ENCODE assay signal across 10 mouse cellular contexts in the genomic region with DNA sequence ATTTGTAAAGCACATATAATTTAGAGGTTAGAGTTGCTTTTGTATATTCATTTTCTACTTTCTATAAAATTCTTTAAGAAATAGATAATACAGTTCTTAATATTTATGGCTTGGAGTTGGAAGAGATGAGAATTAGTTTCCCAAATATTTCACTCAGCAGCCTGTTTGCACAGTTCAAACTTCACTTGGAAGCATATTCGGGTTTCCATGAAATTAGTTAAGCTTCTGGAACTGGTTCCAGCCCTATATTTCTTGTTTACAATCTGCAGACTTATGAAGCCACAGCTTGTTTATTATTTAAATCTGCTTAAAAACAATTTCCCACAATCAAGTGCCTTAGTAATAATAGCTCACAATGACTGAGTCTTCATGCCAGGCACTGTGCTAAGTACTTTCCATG. TPM values are rescaled to one million over a fixed set of nuclear protein-coding genes. Genes with fewer than 3 reads are reported as not detected.
DNase-seq lines count a peak whose midpoint lies in the region; ATAC-seq and TF ChIP-seq lines count a peak whose summit lies in the region.
"Had no signal": no experiment of that assay in that cellular context is flagged by ENCODE, and none has a peak within 500 bp of the region (broad histone marks: within the 10 kb centered on the region; RNA-seq: fewer than 3 reads in every experiment).

No protein-coding gene starts in this region.

- no peak overlapping the region for H3K9ac ChIP-seq in hindbrain, embryonic 11.5 days (ENCODE audit: low read depth, low read length)
- no peak overlapping the region for H3K9ac ChIP-seq in neural tube, embryonic 12.5 days
- peak overlapping the region; percentile 66; the same call in 1 of the 2 replicates for H3K9ac ChIP-seq in limb, embryonic 14.5 days (ENCODE audit: low read depth, low read length, severe bottlenecking)

- H3K27me3 ChIP-seq in hindbrain, embryonic 10.5 days (ENCODE audit: insufficient read depth, poor library complexity, severe bottlenecking), result peaks cover 6% of the 10 kb centered on the region; the same call in 1 of the 2 replicates
- H3K27me3 ChIP-seq in hindbrain, embryonic 11.5 days (ENCODE audit: control insufficient read depth, insufficient read depth, low read length), result peaks cover 2% of the 10 kb centered on the region; the same call in 1 of the 2 replicates
- no peaks in the 10 kb centered on the region for H3K27me3 ChIP-seq in neural tube, embryonic 12.5 days (replicated peaks)
- H3K27me3 ChIP-seq in limb, embryonic 14.5 days (ENCODE audit: control insufficient read depth, insufficient read depth, low read length), result no peaks in the 10 kb centered on the region

- peak overlapping the region; percentile 68; the same call in 1 of the 2 replicates for H3K4me3 ChIP-seq in hindbrain, embryonic 10.5 days
- no peak overlapping the region for H3K4me3 ChIP-seq in hindbrain, embryonic 11.5 days (ENCODE audit: low read depth, low read length)
- peak overlapping the region; percentile 18; the same call in 1 of the 2 replicates for H3K4me3 ChIP-seq in neural tube, embryonic 12.5 days
- peak overlapping the region; percentile 62 for H3K4me3 ChIP-seq in limb, embryonic 14.5 days (replicated peaks; ENCODE audit: low read length)

- H3K36me3 ChIP-seq in hindbrain, embryonic 10.5 days, result no peaks in the 10 kb centered on the region
- no peaks in the 10 kb centered on the region for H3K36me3 ChIP-seq in hindbrain, embryonic 11.5 days (ENCODE audit: control insufficient read depth, insufficient read depth, low read length)
- no peaks in the 10 kb centered on the region for H3K36me3 ChIP-seq in neural tube, embryonic 12.5 days
- no peaks in the 10 kb centered on the region for H3K36me3 ChIP-seq in limb, embryonic 14.5 days (ENCODE audit: control insufficient read depth, insufficient read depth, low read length)
- H3K36me3 ChIP-seq: G1E had no signal

- no peak for ATAC-seq in hindbrain, embryonic 11.5 days (ENCODE audit: low FRiP score)
- ATAC-seq in neural tube, embryonic 12.5 days (ENCODE audit: low FRiP score, low read depth), result no peak
- no peak for ATAC-seq in limb, embryonic 14.5 days (ENCODE audit: low FRiP score, low read depth)

- DNase-seq in hindbrain, embryonic 10.5 days (ENCODE audit: low spot score), result no peak
- no peak for DNase-seq in hindbrain, embryonic 11.5 days (ENCODE audit: low spot score)
- DNase-seq in neural tube, embryonic 10.5 days (ENCODE audit: extremely low spot score, low spot score), result no peak
- no peak for DNase-seq in limb, embryonic 14.5 days (ENCODE audit: low spot score)
- DNase-seq in spleen, postnatal 10 days (ENCODE audit: low spot score in 2 of 2), result no peak
- no peak for DNase-seq in T-cell, adult 2 months (ENCODE audit: low spot score)
- DNase-seq: adrenal gland, postnatal 25 days; cerebellum, postnatal 25 days had no signal

- H3K9me3 ChIP-seq in hindbrain, embryonic 10.5 days, result no peaks in the 10 kb centered on the region
- H3K9me3 ChIP-seq in hindbrain, embryonic 11.5 days (ENCODE audit: control insufficient read depth, low read length), result no peaks in the 10 kb centered on the region
- no peaks in the 10 kb centered on the region for H3K9me3 ChIP-seq in neural tube, embryonic 12.5 days
- no peaks in the 10 kb centered on the region for H3K9me3 ChIP-seq in limb, embryonic 14.5 days (ENCODE audit: control insufficient read depth, low read length)
- H3K9me3 ChIP-seq: G1E had no signal

- no peak overlapping the region for H3K27ac ChIP-seq in hindbrain, embryonic 10.5 days
- H3K27ac ChIP-seq in hindbrain, embryonic 11.5 days (ENCODE audit: low read depth, low read length), result no peak overlapping the region
- no peak overlapping the region for H3K27ac ChIP-seq in neural tube, embryonic 12.5 days
- no peak overlapping the region for H3K27ac ChIP-seq in limb, embryonic 14.5 days (replicated peaks; ENCODE audit: low read depth, low read length)

- H3K4me1 ChIP-seq in hindbrain, embryonic 10.5 days (replicated peaks), result peaks cover 24% of the 10 kb centered on the region
- H3K4me1 ChIP-seq in hindbrain, embryonic 11.5 days (replicated peaks; ENCODE audit: control insufficient read depth, insufficient read depth, low read length), result no peaks in the 10 kb centered on the region
- peaks cover 3% of the 10 kb centered on the region; the same call in 1 of the 2 replicates for H3K4me1 ChIP-seq in neural tube, embryonic 12.5 days
- H3K4me1 ChIP-seq in limb, embryonic 14.5 days (ENCODE audit: control insufficient read depth, insufficient read depth, low read length), result peaks cover 3% of the 10 kb centered on the region

- no peak overlapping the region for H3K4me2 ChIP-seq in hindbrain, embryonic 11.5 days (replicated peaks; ENCODE audit: low read depth, low read length)
- H3K4me2 ChIP-seq in neural tube, embryonic 12.5 days (replicated peaks), result peak overlapping the region; percentile 75; the same call in 1 of the 2 replicates
- H3K4me2 ChIP-seq in limb, embryonic 14.5 days (replicated peaks; ENCODE audit: low read depth, low read length, severe bottlenecking), result peak overlapping the region; percentile 56

- TF ChIP-seq POLR2A in limb, embryonic 14.5 days (IDR thresholded peaks at IDR 0.05; ENCODE audit: borderline replicate concordance, extremely low read depth, insufficient read depth, insufficient read length), result no peak

- WGBS in hindbrain, embryonic 10.5 days, result 59% methylated on average over 1 of the region's 1 CpGs
- WGBS in hindbrain, embryonic 11.5 days, result 69% methylated on average over 1 of the region's 1 CpGs
- 73% methylated on average over 1 of the region's 1 CpGs for WGBS in neural tube, embryonic 12.5 days
- 38% methylated on average over 1 of the region's 1 CpGs for WGBS in limb, embryonic 14.5 days

RNA-seq across cellular contexts. Expression of a gene that starts 17.1 kb away (rescaled TPM):
- 23.3 and 31.8 TPM in 2 replicates for polyA plus RNA-seq in hindbrain, embryonic 10.5 days (2016; fragmentation: Nextera tagmentation; extraction: Ambion mirVana)
- polyA plus RNA-seq in hindbrain, embryonic 11.5 days (2014; fragmentation: Nextera tagmentation; extraction: Ambion mirVana), result 36.1 and 38.8 TPM in 2 replicates
- polyA plus RNA-seq in neural tube, embryonic 12.5 days (2016; fragmentation: Nextera tagmentation; extraction: Ambion mirVana), result 38.0 and 40.5 TPM in 2 replicates
- polyA plus RNA-seq in limb, embryonic 14.5 days (2012; rRNA removed), result 42.0 and 47.4 TPM in 2 replicates
- 65.0 and 66.9 TPM in 2 replicates for polyA plus RNA-seq in limb, embryonic 14.5 days (2014; fragmentation: Nextera tagmentation; extraction: Ambion mirVana)
